Mouse (Mus musculus) intestine, postnatal 0 days (tissue): Measurements from ENCODE around the gene Crybg1. TPM values are rescaled to one million over a fixed set of nuclear protein-coding genes. Genes with fewer than 3 reads are reported as not detected.
"Not testable (repeated sequence)": the region's sequence is repeated elsewhere in the genome, so short reads cannot be mapped to it uniquely, and the experiment has no call there.

Experiments
- ATAC-seq: fragments of 200-750 bp; cut with Nextera tagmentation; 2 replicates; pipeline ENCODE4 v1.8.0; 2017; ENCODE audit warnings: mild to moderate bottlenecking, moderate TSS enrichment, moderate library complexity
- H3K27ac ChIP-seq: fragments of 300-500 bp; sonication (generic); 2 replicates; pipeline ENCODE4 v1.5.1; 2014; ENCODE audit warnings: mild to moderate bottlenecking, low read depth, low read length, moderate library complexity
- H3K27me3 ChIP-seq: fragments of 300-500 bp; sonication (generic); replicated peaks from 2 replicates; pipeline ENCODE4 v1.6.1; 2014; ENCODE audit warnings: low read length, mixed read lengths; ENCODE audit not compliant: control insufficient read depth, insufficient read depth
- H3K36me3 ChIP-seq: fragments of 300-500 bp; sonication (generic); 2 replicates; pipeline ENCODE4 v1.6.1; 2014; ENCODE audit warnings: mild to moderate bottlenecking, moderate library complexity; ENCODE audit not compliant: control insufficient read depth, insufficient read depth
- H3K4me1 ChIP-seq: fragments of 300-500 bp; sonication (generic); replicated peaks from 2 replicates; pipeline ENCODE4 v1.6.1; 2014; ENCODE audit warnings: antibody characterized with exemption, low read length, mixed read lengths; ENCODE audit not compliant: control insufficient read depth, insufficient read depth
- H3K4me2 ChIP-seq: fragments of 300-500 bp; sonication (generic); replicated peaks from 2 replicates; pipeline ENCODE4 v1.6.1; 2014; ENCODE audit warnings: low read depth, mild to moderate bottlenecking, moderate library complexity
- H3K4me3 ChIP-seq: fragments of 300-500 bp; sonication (generic); 2 replicates; pipeline ENCODE4 v1.5.1; 2014; ENCODE audit warnings: low read depth, low read length
- H3K9ac ChIP-seq: fragments of 300-500 bp; sonication (generic); 2 replicates; pipeline ENCODE4 v1.6.1; 2014; ENCODE audit warnings: mild to moderate bottlenecking, low read depth, low read length
- H3K9me3 ChIP-seq: fragments of 300-500 bp; sonication (generic); 2 replicates; pipeline ENCODE4 v1.6.1; 2016; ENCODE audit warnings: mixed run types; ENCODE audit not compliant: control insufficient read depth
- CTCF ChIP-seq: sonication (generic); IDR thresholded peaks from 2 replicates; pipeline ENCODE4 v1.5.1; 2016; ENCODE audit warnings: low read depth, mild to moderate bottlenecking, control low read depth, antibody characterized with exemption, moderate library complexity
- WGBS: fragments of 180-500 bp; shearing (Covaris S2); extraction: QIAGEN DNeasy Blood & Tissue Kit; methylation state at CpG from one replicate; pipeline ENCODE4 v1.1.7; 2014; 5-methylcytosine and 5-hydroxymethylcytosine counted together
- polyA plus RNA-seq: library from polyadenylated mRNA; unstranded; fragments of >200 nt; fragmentation: Nextera tagmentation; extraction: Ambion mirVana; gene quantifications from 2 replicates; pipeline ENCODE4 v1.2.1, GENCODE M21; 2015

Crybg1 gene
- polyA plus RNA-seq, 1 experiment from 2014 or later = 3.1 TPM

DNA sequence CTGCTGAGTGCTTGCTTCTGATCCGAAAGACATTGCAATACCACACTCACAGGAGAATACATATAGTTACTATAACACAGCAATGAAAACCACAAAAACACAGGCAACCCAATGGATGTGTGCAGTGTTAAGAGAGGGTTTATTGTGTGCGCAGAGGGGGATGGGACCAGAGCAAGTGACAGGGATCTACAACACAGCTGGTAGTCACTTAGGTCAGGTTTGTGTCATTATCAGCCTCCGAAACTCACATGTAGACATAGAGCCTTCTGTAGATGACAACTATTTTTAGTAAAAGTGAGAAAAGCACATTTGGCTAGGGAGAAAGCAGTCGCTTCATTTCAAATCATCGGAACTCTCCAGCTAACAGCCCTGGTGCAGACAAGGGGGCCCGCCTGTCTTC lies 166.2 kb downstream of the Crybg1 start:
- no peaks in the 10 kb centered on the region for H3K27me3 ChIP-seq
- H3K9me3 ChIP-seq = no peaks in the 10 kb centered on the region
- H3K9ac ChIP-seq = no peak overlapping the region
- no peak overlapping the region for H3K4me2 ChIP-seq
- no peaks in the 10 kb centered on the region for H3K4me1 ChIP-seq
- ATAC-seq = no peak
- peaks cover 6% of the 10 kb centered on the region; the same call in 1 of the 2 replicates for H3K36me3 ChIP-seq
- no peak for TF ChIP-seq CTCF
- 91% methylated on average over 6 of the region's 6 CpGs for WGBS
- H3K4me3 ChIP-seq = no peak overlapping the region
- no peak overlapping the region for H3K27ac ChIP-seq

DNA sequence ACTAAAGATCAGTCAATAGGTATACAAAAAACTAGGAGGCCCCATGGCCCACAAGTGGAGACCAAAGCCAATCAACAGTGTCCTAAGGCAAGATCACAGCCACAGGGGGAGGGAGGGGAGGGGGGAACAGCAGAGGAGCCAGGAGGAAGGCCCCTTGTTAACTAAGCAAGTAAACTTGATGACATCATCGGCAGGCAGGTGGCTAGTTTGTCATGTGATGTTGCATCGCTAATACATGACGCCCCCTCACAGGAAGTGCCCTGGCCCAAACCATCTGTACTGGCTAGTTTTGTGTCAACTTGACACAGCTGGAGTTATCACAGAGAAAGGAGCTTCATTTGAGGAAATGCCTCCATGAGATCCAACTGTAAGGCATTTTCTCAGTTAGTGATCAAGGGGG lies 167.9 kb downstream of the Crybg1 start:
- not testable (repeated sequence) for H3K4me2 ChIP-seq, H3K4me3 ChIP-seq, H3K36me3 ChIP-seq, H3K4me1 ChIP-seq, H3K9me3 ChIP-seq, H3K27me3 ChIP-seq, H3K27ac ChIP-seq, H3K9ac ChIP-seq, ATAC-seq
- 79% methylated on average over 3 of the region's 3 CpGs for WGBS

DNA sequence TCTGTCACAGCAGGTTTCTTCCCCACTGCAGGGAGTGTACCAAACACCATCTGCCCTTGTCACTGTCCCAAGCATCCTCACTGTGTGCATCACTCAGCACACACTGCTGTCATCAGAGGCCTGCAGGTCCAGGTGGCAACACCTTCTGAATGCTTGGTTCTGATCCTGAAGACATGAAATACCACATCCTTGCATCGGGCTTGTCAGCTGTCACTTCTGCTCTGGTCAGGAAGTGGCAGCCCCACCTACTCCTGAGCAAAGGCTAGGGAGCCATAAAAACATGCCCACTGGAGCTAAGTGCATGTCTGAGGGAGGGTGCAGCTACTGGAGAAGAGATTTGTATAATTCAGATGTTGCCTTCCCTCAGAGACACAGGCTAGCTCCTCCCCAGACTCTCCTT lies 168.6 kb downstream of the Crybg1 start:
- no peaks in the 10 kb centered on the region for H3K27me3 ChIP-seq
- 17% methylated on average over 1 of the region's 1 CpGs for WGBS
- no peaks in the 10 kb centered on the region for H3K4me1 ChIP-seq
- H3K4me2 ChIP-seq = no peak overlapping the region
- no peak overlapping the region for H3K9ac ChIP-seq
- H3K9me3 ChIP-seq = no peaks in the 10 kb centered on the region
- H3K4me3 ChIP-seq = no peak overlapping the region
- TF ChIP-seq CTCF = no peak
- H3K27ac ChIP-seq = no peak overlapping the region
- H3K36me3 ChIP-seq = no peaks in the 10 kb centered on the region
- peak; percentile 55 for ATAC-seq

DNA sequence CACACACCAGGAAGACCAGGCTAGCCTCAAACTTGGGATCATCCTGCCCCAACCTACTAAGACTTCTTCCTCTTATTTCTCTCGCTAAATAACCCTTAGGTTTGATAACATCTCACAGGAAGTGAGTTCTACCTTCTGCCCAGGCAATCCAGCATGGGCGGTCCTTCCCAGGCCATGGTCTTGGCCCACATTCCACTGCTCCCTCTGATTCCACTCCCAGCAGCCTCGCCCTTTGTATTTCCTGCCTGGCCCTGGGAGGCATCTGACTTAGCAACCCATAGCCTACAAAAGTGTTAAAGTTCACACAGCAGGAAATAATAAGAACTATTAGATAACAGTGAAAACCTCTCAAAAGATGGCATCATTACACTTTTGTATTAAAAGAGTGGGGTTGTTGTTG lies 171.3 kb downstream of the Crybg1 start:
- 15% methylated on average over 3 of the region's 3 CpGs for WGBS

DNA sequence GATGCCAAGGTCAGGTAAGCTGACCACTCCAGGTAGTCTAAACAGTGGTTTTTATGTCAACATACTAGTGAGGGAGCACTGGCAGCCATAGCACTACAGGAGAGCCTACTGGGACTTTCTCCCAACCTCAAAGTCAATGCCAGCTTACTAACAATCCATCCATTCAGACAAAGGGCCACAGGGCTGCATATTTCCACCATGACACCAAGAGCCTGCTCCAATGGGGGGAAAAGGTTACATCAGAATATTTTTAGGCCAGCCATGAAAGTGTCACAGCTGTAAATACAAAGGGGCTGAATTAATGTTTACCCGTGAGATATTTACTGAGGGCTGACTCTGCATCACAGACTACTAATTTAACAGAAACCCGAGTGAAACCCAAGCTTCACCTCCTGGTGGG lies 175.4 kb downstream of the Crybg1 start:
- WGBS = 65% methylated on average over 2 of the region's 2 CpGs
- Histone ChIP-seq H3K36me3 (peaks cover 4% of the 10 kb centered on the region; the same call in 1 of the 2 replicates), H3K4me2 (no peak overlapping the region), H3K4me3 (no peak overlapping the region), H3K27ac (no peak overlapping the region), H3K9ac (no peak overlapping the region), H3K27me3 (no peaks in the 10 kb centered on the region), H3K9me3 (no peaks in the 10 kb centered on the region), H3K4me1 (no peaks in the 10 kb centered on the region)
- ATAC-seq = no peak
- TF ChIP-seq CTCF = no peak

More for the DNA sequence above, 171.3 kb downstream of the Crybg1 start:
- Histone ChIP-seq H3K9ac (no peak overlapping the region), H3K27ac (no peak overlapping the region), H3K4me1 (no peaks in the 10 kb centered on the region), H3K4me3 (no peak overlapping the region), H3K9me3 (no peaks in the 10 kb centered on the region), H3K36me3 (no peaks in the 10 kb centered on the region), H3K4me2 (no peak overlapping the region), H3K27me3 (no peaks in the 10 kb centered on the region)
- no peak for TF ChIP-seq CTCF
- peak; percentile 89 for ATAC-seq

DNA sequence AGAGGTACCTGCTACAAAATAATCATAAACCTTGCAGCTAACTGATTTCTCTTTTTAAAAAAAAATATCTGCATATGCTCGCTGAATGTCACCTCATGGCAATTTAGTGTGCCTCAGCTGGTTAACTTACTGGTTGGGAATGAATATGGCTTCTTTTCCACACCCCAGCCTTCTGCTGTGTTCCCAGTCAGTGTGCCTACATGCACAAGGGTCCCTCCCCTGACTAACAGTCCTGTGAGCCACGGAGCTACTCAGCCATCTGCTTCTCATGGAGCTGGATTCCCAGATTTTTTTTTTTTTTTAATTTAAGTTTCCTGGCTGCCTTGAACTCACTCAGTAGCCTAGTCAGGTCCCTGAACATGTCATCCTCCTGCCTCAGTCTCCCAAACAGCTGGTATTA lies 183.7 kb downstream of the Crybg1 start:
- Histone ChIP-seq H3K27me3 (no peaks in the 10 kb centered on the region), H3K4me2 (no peak overlapping the region), H3K4me3 (no peak overlapping the region), H3K27ac (no peak overlapping the region), H3K9me3 (no peaks in the 10 kb centered on the region), H3K36me3 (peaks cover 6% of the 10 kb centered on the region; the same call in 1 of the 2 replicates), H3K4me1 (no peaks in the 10 kb centered on the region), H3K9ac (no peak overlapping the region)
- TF ChIP-seq CTCF = no peak
- 65% methylated on average over 2 of the region's 2 CpGs for WGBS
- ATAC-seq = no peak

DNA sequence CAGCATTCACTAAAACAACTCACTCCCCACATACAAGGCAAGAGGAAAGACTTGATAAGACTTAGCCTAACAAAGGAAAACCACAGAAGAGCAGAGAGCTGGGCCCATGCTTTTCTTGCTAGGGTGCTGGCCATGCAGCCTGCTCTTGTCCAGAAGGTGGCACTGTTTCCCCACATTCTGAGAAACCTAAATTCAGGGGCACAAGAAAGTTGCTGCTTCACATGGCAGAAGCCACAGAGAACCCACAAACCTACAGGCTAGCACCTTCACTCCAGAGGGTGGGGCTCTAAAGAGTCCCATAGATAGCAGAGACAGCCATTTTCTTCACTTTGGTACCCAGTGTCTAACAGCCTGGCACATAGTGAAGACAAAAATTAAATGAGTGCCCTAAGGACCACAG lies 194.7 kb downstream of the Crybg1 start:
- Histone ChIP-seq H3K9me3 (no peaks in the 10 kb centered on the region), H3K4me3 (no peak overlapping the region), H3K4me2 (no peak overlapping the region), H3K4me1 (no peaks in the 10 kb centered on the region), H3K36me3 (peaks cover 8% of the 10 kb centered on the region; the same call in 1 of the 2 replicates), H3K9ac (no peak overlapping the region), H3K27me3 (no peaks in the 10 kb centered on the region), H3K27ac (no peak overlapping the region)
- peak; percentile 94 for TF ChIP-seq CTCF
- ATAC-seq = peak; percentile 57
